Mouse (Mus musculus): ENCODE results near the gene Jmy.
"Not testable (repeated sequence)": the region's sequence is repeated elsewhere in the genome, so short reads cannot be mapped to it uniquely, and the experiment has no call there.

Gene Jmy

GRCm38 (mm10) chr13:93499167-93499972 lies at the start of gene Jmy:
TSS of gene Jmy (minus strand) at chr13:93499808.
- DNase-seq (ENCODE audit: low read depth): peak; percentile 90

- DNase-seq (ENCODE audit: low read depth): no peak
Observed at GRCm38 (mm10) chr13:93547641-93548040, 48.0 kb upstream of the Jmy start.

GRCm38 (mm10) chr13:93546011-93546410 lies 46.4 kb upstream of the Jmy start:
- no peak for DNase-seq (ENCODE audit: low read depth)

DNA sequence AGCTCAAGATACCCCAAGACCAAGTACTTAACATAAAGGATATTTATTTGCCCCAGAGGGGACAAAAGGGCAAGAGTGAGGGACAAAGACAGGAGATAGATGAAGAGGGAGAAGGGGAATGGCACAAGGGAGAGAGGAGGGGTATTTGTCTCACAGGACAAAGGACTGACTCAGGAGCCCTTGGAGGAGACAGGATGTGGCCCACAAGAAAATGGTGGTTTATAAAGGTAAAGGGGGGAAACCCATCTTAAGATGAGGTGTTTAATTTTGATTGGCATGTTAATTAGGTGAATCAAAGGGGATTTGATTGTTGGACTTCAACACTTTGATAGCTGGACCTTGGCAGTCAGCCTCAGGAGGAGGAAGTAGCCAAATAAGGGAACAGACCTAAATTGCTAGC lies 44.7 kb upstream of the Jmy start:
- no peak for DNase-seq (ENCODE audit: low read depth)

- DNase-seq (ENCODE audit: low read depth): peak; percentile 6
Observed at GRCm38 (mm10) chr13:93539311-93539710, 39.7 kb upstream of the Jmy start.

DNA sequence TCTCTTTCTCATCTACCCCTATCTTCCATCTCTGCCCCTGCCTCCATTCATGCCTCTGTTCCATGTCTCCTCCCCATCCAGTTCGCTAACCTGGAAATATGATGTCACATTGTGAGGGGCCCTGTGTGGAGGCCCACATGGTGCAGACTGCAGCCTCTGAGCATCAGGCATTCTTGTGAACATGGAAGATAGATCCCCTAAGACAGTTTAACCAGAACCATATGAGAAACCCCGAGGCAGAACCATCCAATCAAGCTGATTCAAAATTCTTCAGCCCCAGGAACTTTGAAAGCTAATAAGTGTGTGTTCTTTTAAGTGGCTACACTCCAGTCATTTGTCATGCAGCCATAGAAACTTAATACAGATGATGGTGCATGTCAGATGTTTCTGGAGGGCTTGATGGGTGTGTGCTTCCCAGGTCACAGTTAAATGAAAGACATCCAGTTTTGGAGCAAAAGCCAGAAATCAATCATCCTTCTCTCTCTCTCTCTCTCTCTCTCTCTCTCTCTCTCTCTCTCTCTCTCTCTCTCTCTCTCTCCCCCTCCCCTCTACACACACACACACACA lies 19.2 kb upstream of the Jmy start:
- DNase-seq (ENCODE audit: low read depth): peak; percentile 24

GRCm38 (mm10) chr13:93517223-93517622 lies 17.6 kb upstream of the Jmy start:
- DNase-seq (ENCODE audit: low read depth): no peak

- no peak for DNase-seq (ENCODE audit: low read depth)
Observed at GRCm38 (mm10) chr13:93514000-93514795, 14.6 kb upstream of the Jmy start.

- no peak for DNase-seq (ENCODE audit: low read depth)
Observed at GRCm38 (mm10) chr13:93510447-93511180, 11.0 kb upstream of the Jmy start.

GRCm38 (mm10) chr13:93506920-93507319 lies 7.3 kb upstream of the Jmy start:
- DNase-seq (ENCODE audit: low read depth): not testable (repeated sequence)

- no peak for DNase-seq (ENCODE audit: low read depth)
Observed at GRCm38 (mm10) chr13:93501724-93502123, 2.1 kb upstream of the Jmy start.

DNA sequence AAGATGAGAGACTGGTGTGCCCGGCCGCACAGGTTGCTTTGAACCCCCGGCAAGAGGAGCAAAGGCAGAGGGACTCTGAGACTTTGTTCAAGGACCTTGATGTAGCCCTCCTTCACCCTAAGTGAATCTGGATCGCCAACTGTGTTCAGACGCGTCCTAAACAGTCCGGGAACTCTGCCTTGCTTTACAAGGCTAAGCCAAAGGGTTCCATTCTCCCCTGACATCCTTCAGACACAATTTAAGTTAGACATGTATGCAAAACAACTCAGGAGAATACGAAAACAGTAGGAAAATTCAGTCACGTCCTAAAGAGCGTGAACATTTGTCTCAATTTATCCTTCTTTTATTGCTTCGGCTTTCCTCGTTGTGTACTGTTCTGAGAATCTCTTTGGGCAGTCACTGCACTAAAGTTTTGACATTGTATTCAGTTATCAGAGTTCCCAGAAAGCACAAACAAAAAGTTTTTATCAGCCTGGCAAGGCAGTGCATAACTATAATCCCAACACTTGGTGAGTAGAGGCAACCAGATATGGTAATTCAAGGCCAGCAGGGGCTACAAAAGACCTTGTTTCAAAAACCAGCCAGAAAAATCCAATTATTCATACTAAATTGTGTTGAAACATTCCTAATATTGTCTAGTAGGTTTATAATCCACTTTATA lies 495 bp upstream of the Jmy start:
- no peak for DNase-seq (ENCODE audit: low read depth)

DNA sequence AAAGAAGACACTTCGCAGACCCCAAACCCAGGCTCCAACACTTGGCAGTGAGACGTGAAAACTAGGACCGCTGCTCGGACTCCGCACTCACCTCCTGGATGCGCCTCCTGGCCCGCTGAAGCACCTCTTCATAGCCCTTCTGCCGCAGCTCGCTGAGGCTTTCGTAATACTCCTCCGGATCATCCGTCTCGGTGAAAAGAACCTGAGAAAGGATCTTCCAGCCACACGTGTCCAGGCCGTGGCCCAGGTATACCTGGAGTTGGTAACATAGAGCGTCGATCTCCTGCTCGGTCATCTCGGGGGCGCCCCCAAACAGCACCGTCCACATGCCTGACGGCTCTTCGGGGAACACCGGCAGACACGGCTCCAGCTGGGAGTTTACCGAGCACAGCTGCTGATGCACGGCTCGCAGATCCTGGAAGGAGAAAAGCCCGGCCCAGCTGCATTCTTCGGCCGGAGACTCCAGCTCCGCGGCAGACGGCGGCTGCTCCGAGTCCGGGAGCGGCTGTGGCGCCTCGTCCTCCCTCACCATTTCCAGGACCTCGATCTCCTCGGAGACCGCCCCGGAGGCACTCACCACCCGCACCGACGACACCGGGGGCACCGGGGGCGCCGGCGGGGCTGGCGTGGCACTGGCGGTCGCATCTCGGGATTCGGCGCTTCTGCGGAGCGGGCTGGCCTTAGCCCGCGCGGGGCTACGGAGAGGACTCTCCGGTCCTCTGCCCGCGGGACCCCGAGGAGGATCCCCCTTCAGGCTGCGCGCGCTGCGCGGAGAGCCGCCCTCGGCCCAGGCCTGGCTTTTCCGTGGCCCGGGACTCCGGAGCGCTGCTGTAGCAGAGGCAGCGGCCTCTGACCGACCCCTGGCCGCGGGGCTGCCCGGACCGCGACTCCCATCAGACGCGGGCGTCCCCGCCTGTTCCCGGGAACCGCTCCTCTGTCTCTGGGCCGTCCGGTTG lies 1.1 kb downstream of the Jmy start:
- DNase-seq (ENCODE audit: low read depth): peak; percentile 46

- DNase-seq (ENCODE audit: low read depth): no peak
Observed at GRCm38 (mm10) chr13:93496977-93497376, 2.6 kb downstream of the Jmy start.

DNA sequence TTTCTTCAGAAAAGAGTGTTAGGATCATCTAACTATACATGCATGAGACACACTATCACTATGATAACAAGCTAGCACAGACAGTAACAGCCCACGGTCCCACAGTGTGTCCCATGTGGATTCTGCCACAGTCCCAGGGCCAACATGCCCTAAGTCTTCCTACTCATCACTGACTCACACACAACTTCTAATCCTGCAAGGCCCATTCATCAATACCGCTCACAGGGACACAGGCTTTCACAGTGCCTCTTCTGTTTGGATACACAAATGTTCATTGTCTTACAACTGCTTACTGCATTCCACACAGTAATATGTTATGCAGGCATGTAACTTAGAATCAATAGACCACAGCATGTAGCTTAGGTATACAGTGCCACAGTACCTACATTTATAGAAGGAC lies 11.1 kb downstream of the Jmy start:
- DNase-seq (ENCODE audit: low read depth): no peak

GRCm38 (mm10) chr13:93487734-93488133 lies 11.9 kb downstream of the Jmy start:
- DNase-seq (ENCODE audit: low read depth): no peak

DNA sequence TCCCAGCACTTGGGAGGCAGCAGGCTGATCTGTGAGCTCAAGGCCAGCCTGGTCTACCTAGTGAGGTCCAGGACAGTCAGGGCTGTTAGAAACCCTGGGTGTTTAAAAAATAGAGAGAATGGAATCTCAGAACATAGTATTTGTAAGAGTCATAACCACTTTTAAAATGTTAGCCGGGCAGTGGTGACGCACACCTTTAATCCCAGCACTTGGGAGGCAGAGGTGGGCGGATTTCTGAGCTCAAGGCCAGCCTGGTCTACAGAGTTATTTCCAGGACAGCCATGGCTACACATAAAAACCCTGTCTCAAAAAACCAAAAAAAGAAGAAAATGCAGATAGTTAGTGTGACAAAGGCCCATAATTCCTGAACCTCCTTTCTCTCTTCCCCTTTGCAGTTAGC lies 15.3 kb downstream of the Jmy start:
- no peak for DNase-seq (ENCODE audit: low read depth)

- DNase-seq (ENCODE audit: low read depth): no peak
Observed at GRCm38 (mm10) chr13:93481110-93481509, 18.5 kb downstream of the Jmy start.

- no peak for DNase-seq (ENCODE audit: low read depth)
Observed at GRCm38 (mm10) chr13:93478344-93478743, 21.3 kb downstream of the Jmy start.

DNA sequence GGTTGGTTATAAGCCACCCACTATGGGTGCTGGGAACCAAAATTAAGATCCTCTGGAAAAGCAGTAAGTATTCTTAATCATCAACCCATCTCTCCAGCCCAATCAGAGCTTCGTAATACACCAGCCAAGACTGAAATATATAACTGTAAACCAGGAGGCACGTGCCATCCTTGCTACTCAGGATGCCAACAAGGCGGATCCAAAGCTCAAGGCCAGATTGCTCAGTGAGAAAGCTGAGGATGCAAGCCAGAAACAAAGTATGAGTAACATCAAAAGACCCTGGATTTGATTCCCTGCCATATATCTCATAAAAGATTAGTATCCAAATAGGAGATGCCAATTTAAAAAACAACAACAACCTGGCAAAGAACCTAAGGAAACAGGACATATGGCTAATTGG lies 31.3 kb downstream of the Jmy start:
- DNase-seq (ENCODE audit: low read depth): peak; percentile 5

DNA sequence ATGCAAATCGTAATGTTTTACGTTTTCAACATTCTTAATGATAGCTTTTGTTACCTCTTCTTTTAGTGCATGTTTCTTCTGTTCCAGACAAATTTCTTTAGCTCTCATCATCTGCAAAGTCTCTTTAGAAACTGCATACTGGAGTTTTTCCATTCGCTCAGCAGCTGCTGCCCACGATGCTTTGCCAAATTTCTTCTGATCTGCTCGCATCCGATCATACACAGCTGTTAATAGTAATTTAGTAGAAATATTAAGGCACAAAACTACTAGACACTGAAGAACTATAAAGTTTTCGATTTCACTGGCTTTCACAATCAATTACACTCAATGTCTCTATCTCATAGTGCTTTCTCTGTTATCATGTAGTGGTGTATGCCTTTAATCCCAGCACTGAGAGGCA lies 40.0 kb downstream of the Jmy start:
- no peak for DNase-seq (ENCODE audit: low read depth)
